Mouse (Mus musculus) cerebellum, adult 11 months (tissue): ENCODE measurements at regions not wholly inside any gene's neighbourhood (a gene's known extent, or its start where the extent isn't known, plus 50 kb on each side); places are given as distances from the start of the nearest gene placed in this dataset.

Experiments used
- DNase-seq: peaks from one replicate; pipeline ENCODE4 v3.0.0; 2022

GRCm38 (mm10) chr12:78119855-78120254, 74.2 kb upstream of the Gm6657 start:
- DNase-seq: no peak

DNA sequence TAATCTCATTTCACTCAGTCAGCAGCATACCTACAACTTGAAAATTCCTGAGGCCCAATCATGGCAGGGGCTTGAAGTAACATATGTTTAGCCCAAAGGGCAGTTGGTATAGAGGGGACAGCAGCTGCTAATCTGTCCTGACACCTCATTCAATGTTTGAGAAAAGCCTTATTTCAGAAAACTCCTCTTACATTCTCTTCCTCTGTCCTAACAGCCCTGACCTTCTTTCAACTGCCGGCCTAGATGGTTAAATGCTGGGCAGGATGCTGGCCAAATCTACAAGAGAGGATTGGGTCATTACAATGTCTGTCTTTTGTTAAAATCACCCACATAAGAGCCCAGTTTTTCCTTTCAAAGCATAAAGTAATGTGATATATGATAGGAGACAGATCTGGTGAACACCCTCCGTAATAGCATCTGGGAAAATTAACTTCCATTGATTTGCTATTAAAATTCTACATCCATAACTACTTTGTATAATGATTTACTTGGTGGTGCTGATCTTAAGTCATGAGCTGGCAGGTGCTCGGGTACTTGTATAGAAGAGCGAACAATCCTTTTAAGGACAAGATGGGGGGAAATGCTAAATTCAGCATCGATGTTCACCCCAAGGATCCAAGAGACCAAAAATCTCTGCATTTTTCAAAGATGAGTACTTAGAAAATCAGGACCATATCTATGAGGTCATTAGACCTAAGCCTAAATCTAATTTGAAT, 64.8 kb upstream of the Gm6657 start:
- no peak for DNase-seq

DNA sequence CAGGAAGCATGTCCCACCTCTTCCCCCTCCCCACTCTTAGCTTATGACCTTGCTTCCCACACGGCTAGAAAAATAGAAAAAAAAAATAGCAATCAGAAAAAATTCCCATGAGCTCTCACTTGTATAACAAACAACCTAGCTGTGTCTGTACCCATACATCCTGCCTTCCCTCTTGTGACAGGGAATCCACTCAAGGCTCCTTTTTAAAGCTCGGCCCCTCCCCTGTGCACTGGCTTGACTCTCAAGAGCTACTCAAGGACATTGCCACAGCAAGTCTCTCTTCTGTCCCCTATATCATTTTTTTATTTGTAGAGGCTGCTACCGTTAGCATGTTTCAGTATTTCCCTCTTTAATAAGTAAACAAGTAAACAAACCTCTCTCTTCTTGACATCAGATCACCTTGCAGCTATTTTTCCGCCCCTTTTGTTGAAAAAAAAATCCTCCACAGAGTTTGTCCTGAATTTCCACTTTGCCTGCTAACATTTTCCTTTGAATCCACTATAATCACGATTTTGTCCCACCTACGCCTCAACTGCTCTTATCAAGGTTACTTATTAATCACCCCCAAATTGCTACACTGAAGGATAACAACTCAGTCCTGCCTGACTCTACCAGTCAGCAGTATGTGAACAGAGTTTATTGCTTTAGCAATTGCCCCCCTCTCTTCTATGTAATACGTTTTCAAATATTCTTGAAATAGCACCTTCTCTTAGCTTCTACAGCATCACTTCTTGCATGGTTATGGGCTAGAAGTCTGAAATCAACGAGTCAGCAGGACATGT, 61.8 kb upstream of the Gm6657 start:
- DNase-seq: no peak

GRCm38 (mm10) chr12:78133341-78133740, 60.7 kb upstream of the Gm6657 start:
- peak; percentile 3 for DNase-seq

- no peak for DNase-seq
Measured at GRCm38 (mm10) chr12:78133984-78134383, 60.1 kb upstream of the Gm6657 start.

- DNase-seq: no peak
Measured at GRCm38 (mm10) chr12:78137196-78137595, 56.8 kb upstream of the Gm6657 start.

- DNase-seq: no peak
Measured at GRCm38 (mm10) chr12:78138467-78138866, 55.6 kb upstream of the Gm6657 start.
